Mouse (Mus musculus): Measurements from ENCODE around the gene Rhox4c. TPM values are rescaled to one million over a fixed set of nuclear protein-coding genes. Genes with fewer than 3 reads are reported as not detected.
"Not testable (repeated sequence)": the region's sequence is repeated elsewhere in the genome, so short reads cannot be mapped to it uniquely, and the experiment has no call there.

Gene Rhox4c
- polyA plus RNA-seq (2015; fragmentation: Nextera tagmentation; extraction: Ambion mirVana), result not detected in 2 replicates

DNA sequence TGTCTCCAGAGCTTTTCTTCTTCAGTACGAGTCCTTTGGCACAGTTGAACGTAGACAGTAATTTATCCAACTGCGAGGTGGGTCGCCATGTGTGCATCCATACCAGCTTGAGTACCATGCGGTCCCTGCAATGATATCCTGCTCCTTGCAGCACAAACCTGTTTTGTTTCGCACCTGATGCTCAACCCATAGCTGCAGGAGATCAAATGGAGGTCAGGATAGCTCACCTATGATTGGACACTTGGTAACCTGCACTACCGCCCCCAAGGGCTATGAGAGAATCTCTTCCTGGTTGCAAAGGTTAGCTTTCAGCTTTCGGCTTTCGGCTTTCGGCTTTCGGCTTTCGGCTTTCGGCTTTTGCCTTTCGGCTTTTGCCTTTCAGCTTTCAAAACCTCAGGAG lies at the start of gene Rhox4c:
Rhox4c (plus strand) TSS at position 301 of the 400 bp plus-strand sequence.
- not testable (repeated sequence) for DNase-seq (ENCODE audit: low spot score)

- not testable (repeated sequence) for DNase-seq (ENCODE audit: low spot score)
These were observed 47.9 kb upstream of the Rhox4c start, which contains the start of gene Rhox4b for GRCm38 (mm10) chrX:37432194-37432593. Gene Rhox4b, plus strand, starts transcription at chrX:37432494.

DNA sequence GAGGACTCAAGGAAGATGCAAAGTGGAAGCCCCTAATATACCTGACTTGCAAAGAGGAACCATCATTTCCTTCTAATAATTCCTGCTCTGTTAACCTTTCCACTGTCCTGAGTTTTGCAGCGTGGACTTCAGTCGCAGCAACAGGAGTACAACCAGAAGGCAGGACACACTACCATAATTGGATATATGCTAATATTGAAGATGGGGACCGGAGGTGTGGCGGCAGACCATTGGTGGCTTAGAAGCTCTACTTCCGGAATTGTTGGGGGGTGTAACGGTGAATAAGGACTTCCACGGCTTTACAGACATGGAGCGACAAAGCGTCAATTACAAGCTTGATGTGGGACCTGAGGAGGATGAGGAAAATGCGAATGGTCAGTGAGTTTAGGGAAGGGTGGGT lies 26.8 kb upstream of the Rhox4c start, which contains the start of gene Rhox2c:
Rhox2c (plus strand) TSS at position 301 of the 400 bp plus-strand sequence.
- not testable (repeated sequence) for DNase-seq (ENCODE audit: low spot score)

- not testable (repeated sequence) for DNase-seq (ENCODE audit: low spot score)
These were observed 21.9 kb upstream of the Rhox4c start, which contains the start of gene Rhox3c for GRCm38 (mm10) chrX:37458285-37458684. Gene Rhox3c, plus strand, starts transcription at chrX:37458585.

GRCm38 (mm10) chrX:37514059-37514458 lies 33.9 kb downstream of the Rhox4c start, which contains the start of gene Rhox4d:
Gene Rhox4d, plus strand, starts transcription at chrX:37514359.
- not testable (repeated sequence) for DNase-seq (ENCODE audit: low spot score)

GRCm38 (mm10) chrX:37530152-37530551 lies 50.0 kb downstream of the Rhox4c start, which contains the start of gene Rhox2e:
Gene Rhox2e, plus strand, starts transcription at chrX:37530452.
- DNase-seq (ENCODE audit: low spot score), result not testable (repeated sequence)

Other genes starting within 250 kb of the Rhox4c start
- not detected in 2 replicates for gene Rhox2a, start 235.4 kb upstream of the Rhox4c start, polyA plus RNA-seq (2015; fragmentation: Nextera tagmentation; extraction: Ambion mirVana)
- gene Rhox3a, start 230.4 kb upstream of the Rhox4c start, polyA plus RNA-seq (2015; fragmentation: Nextera tagmentation; extraction: Ambion mirVana), result not detected in 2 replicates
- 0.10 TPM in 1 of 2 replicates, not detected in the other for gene Rhox4a, start 215.0 kb upstream of the Rhox4c start, polyA plus RNA-seq (2015; fragmentation: Nextera tagmentation; extraction: Ambion mirVana)
- gene Rhox3a2, start 100.3 kb upstream of the Rhox4c start, polyA plus RNA-seq (2015; fragmentation: Nextera tagmentation; extraction: Ambion mirVana), result not detected in 2 replicates
- gene Rhox4a2, start 89.5 kb upstream of the Rhox4c start, polyA plus RNA-seq (2015; fragmentation: Nextera tagmentation; extraction: Ambion mirVana), result 21.3 and 22.2 TPM in 2 replicates
- gene Rhox2b, start 68.3 kb upstream of the Rhox4c start, polyA plus RNA-seq (2015; fragmentation: Nextera tagmentation; extraction: Ambion mirVana), result not detected in 2 replicates
- 6.4 and 8.1 TPM in 2 replicates for gene Rhox4b, start 47.8 kb upstream of the Rhox4c start, polyA plus RNA-seq (2015; fragmentation: Nextera tagmentation; extraction: Ambion mirVana)
- not detected in 2 replicates for gene Rhox2c, start 26.7 kb upstream of the Rhox4c start, polyA plus RNA-seq (2015; fragmentation: Nextera tagmentation; extraction: Ambion mirVana)
- not detected in 2 replicates for gene Rhox3c, start 21.8 kb upstream of the Rhox4c start, polyA plus RNA-seq (2015; fragmentation: Nextera tagmentation; extraction: Ambion mirVana)
- not detected in 2 replicates for gene Rhox2d, start 13.1 kb downstream of the Rhox4c start, polyA plus RNA-seq (2015; fragmentation: Nextera tagmentation; extraction: Ambion mirVana)
- not detected in 2 replicates for gene Rhox4d, start 34.0 kb downstream of the Rhox4c start, polyA plus RNA-seq (2015; fragmentation: Nextera tagmentation; extraction: Ambion mirVana)
- not detected in 2 replicates for gene Rhox2e, start 50.1 kb downstream of the Rhox4c start, polyA plus RNA-seq (2015; fragmentation: Nextera tagmentation; extraction: Ambion mirVana)
- not detected in 2 replicates for gene Rhox3e, start 61.7 kb downstream of the Rhox4c start, polyA plus RNA-seq (2015; fragmentation: Nextera tagmentation; extraction: Ambion mirVana)
- gene Rhox4e, start 77.1 kb downstream of the Rhox4c start, polyA plus RNA-seq (2015; fragmentation: Nextera tagmentation; extraction: Ambion mirVana), result not detected in 2 replicates
- 0.23 and 0.32 TPM in 2 replicates for gene Rhox2f, start 91.1 kb downstream of the Rhox4c start, polyA plus RNA-seq (2015; fragmentation: Nextera tagmentation; extraction: Ambion mirVana)
- gene Rhox3f, start 100.7 kb downstream of the Rhox4c start, polyA plus RNA-seq (2015; fragmentation: Nextera tagmentation; extraction: Ambion mirVana), result not detected in 2 replicates
- gene Rhox4f, start 127.4 kb downstream of the Rhox4c start, polyA plus RNA-seq (2015; fragmentation: Nextera tagmentation; extraction: Ambion mirVana), result not detected in 2 replicates
- gene Rhox3g, start 148.3 kb downstream of the Rhox4c start, polyA plus RNA-seq (2015; fragmentation: Nextera tagmentation; extraction: Ambion mirVana), result not detected in 2 replicates
- not detected in 2 replicates for gene Rhox2g, start 163.1 kb downstream of the Rhox4c start, polyA plus RNA-seq (2015; fragmentation: Nextera tagmentation; extraction: Ambion mirVana)
- gene Rhox4g, start 171.0 kb downstream of the Rhox4c start, polyA plus RNA-seq (2015; fragmentation: Nextera tagmentation; extraction: Ambion mirVana), result not detected in 2 replicates
- gene Rhox3h, start 188.4 kb downstream of the Rhox4c start, polyA plus RNA-seq (2015; fragmentation: Nextera tagmentation; extraction: Ambion mirVana), result not detected in 2 replicates
- gene Rhox2h, start 192.9 kb downstream of the Rhox4c start, polyA plus RNA-seq (2015; fragmentation: Nextera tagmentation; extraction: Ambion mirVana), result not detected in 2 replicates

Data from thymus, postnatal 0 days (tissue).